Mouse (Mus musculus): ENCODE data around the gene Smok3c. TPM values are rescaled to one million over a fixed set of nuclear protein-coding genes. Genes with fewer than 3 reads are reported as not detected.
A peak's percentile ranks its signal among the peaks of the same experiment; 100 is the strongest.

Gene Smok3c
- polyA plus RNA-seq, 1 experiment from 2014 or later = not detected

DNA sequence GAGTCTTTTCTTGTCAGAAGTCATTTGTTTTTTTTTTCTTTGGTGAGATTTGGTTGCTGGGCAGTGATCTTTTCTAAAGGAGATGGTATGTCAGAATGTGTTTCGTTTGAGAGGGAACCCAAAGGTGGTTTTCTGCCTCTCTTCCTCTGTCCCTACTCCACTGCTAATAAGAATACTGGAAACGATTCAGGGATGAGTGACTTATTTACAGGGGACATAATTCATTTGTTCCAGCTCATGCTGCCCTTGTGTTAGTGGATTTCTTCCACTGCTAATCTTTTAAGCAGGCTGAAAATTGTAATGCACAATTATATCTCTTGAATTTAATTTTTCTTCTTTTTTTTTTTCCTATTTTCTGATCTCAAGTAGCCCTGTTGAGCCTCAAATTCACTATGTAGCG is 33.8 kb downstream of the Smok3c start:
- DNase-seq (ENCODE audit: low spot score) = no peak
- H3K27ac ChIP-seq (ENCODE audit: low read depth, low read length) = no peak overlapping the region
- no peaks in the 10 kb centered on the region; the same call in 1 of the 2 replicates for H3K36me3 ChIP-seq (ENCODE audit: control insufficient read depth, insufficient read depth, low read length)
- H3K9me3 ChIP-seq (ENCODE audit: control insufficient read depth, low read length) = no peaks in the 10 kb centered on the region
- H3K9ac ChIP-seq (ENCODE audit: low read depth, low read length) = no peak overlapping the region
- no peak for ATAC-seq (replicated peaks; ENCODE audit: low FRiP score)
- no peaks in the 10 kb centered on the region for H3K27me3 ChIP-seq (replicated peaks; ENCODE audit: control insufficient read depth, insufficient read depth, low read length)
- H3K4me2 ChIP-seq = peak overlapping the region; percentile 87; the same call in 1 of the 2 replicates
- H3K4me1 ChIP-seq (replicated peaks; ENCODE audit: control insufficient read depth, insufficient read depth, low read length) = peaks cover 9% of the 10 kb centered on the region; the same call in 1 of the 2 replicates
- 89% methylated on average over 3 of the region's 3 CpGs for WGBS
- H3K4me3 ChIP-seq (ENCODE audit: low read depth, low read length) = peak overlapping the region; percentile 95; the same call in 1 of the 2 replicates

DNA sequence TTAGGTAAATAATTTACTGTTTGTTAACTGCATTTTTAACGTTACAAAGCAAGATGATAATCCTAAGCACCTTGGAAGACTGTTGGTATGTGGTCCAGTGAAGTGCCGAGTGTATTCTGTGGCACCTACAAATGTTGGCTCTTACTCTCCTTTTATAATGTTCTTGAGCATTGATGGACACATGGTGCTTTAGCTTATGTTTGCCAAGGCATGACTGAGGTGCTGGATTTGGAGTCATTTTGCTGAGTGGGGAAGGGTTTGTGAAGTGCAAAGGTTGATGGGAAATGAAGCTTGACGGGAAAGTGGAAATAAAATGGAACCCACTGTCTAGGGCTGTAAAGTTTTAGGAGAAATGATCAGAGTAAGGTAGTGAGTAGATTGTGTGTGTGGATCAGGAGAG is 35.4 kb downstream of the Smok3c start:
- WGBS = 83% methylated on average over 3 of the region's 3 CpGs
- H3K36me3 ChIP-seq (ENCODE audit: control insufficient read depth, insufficient read depth, low read length) = peaks cover 6% of the 10 kb centered on the region
- H3K9me3 ChIP-seq (ENCODE audit: control insufficient read depth, low read length) = no peaks in the 10 kb centered on the region
- no peak overlapping the region for H3K9ac ChIP-seq (ENCODE audit: low read depth, low read length)
- H3K27me3 ChIP-seq (replicated peaks; ENCODE audit: control insufficient read depth, insufficient read depth, low read length) = no peaks in the 10 kb centered on the region
- ATAC-seq (replicated peaks; ENCODE audit: low FRiP score) (no peak), DNase-seq (ENCODE audit: low spot score) (no peak)
- peaks cover 9% of the 10 kb centered on the region; the same call in 1 of the 2 replicates for H3K4me1 ChIP-seq (replicated peaks; ENCODE audit: control insufficient read depth, insufficient read depth, low read length)
- H3K4me3 ChIP-seq (ENCODE audit: low read depth, low read length) = no peak overlapping the region
- H3K27ac ChIP-seq (ENCODE audit: low read depth, low read length) = no peak overlapping the region
- H3K4me2 ChIP-seq = no peak overlapping the region

- H3K36me3 ChIP-seq (ENCODE audit: control insufficient read depth, insufficient read depth, low read length) = peaks cover 10% of the 10 kb centered on the region
- no peak for DNase-seq (ENCODE audit: low spot score)
- 80% methylated on average over 6 of the region's 6 CpGs for WGBS
- no peak overlapping the region for H3K4me3 ChIP-seq (ENCODE audit: low read depth, low read length)
- ATAC-seq (replicated peaks; ENCODE audit: low FRiP score) = 0 out of 2 replicates have a peak, but pooled peaks have one; percentile 8
- H3K27me3 ChIP-seq (replicated peaks; ENCODE audit: control insufficient read depth, insufficient read depth, low read length) = no peaks in the 10 kb centered on the region
- peak overlapping the region; percentile 40; the same call in 1 of the 2 replicates for H3K4me2 ChIP-seq
- H3K27ac ChIP-seq (ENCODE audit: low read depth, low read length) = no peak overlapping the region
- H3K9me3 ChIP-seq (ENCODE audit: control insufficient read depth, low read length) = no peaks in the 10 kb centered on the region
- no peak overlapping the region for H3K9ac ChIP-seq (ENCODE audit: low read depth, low read length)
- peaks cover 7% of the 10 kb centered on the region; the same call in 1 of the 2 replicates for H3K4me1 ChIP-seq (replicated peaks; ENCODE audit: control insufficient read depth, insufficient read depth, low read length)
Observed at GRCm38 (mm10) chr5:138089108-138089551, 36.1 kb downstream of the Smok3c start.

- no peak for DNase-seq (ENCODE audit: low spot score)
- Histone ChIP-seq H3K4me3 (ENCODE audit: low read depth, low read length) (no peak overlapping the region), H3K27me3 (replicated peaks; ENCODE audit: control insufficient read depth, insufficient read depth, low read length) (no peaks in the 10 kb centered on the region), H3K4me1 (replicated peaks; ENCODE audit: control insufficient read depth, insufficient read depth, low read length) (peaks cover 5% of the 10 kb centered on the region; the same call in 1 of the 2 replicates), H3K4me2 (no peak overlapping the region), H3K36me3 (ENCODE audit: control insufficient read depth, insufficient read depth, low read length) (peaks cover 18% of the 10 kb centered on the region), H3K27ac (ENCODE audit: low read depth, low read length) (no peak overlapping the region), H3K9ac (ENCODE audit: low read depth, low read length) (no peak overlapping the region), H3K9me3 (ENCODE audit: control insufficient read depth, low read length) (no peaks in the 10 kb centered on the region)
- ATAC-seq (replicated peaks; ENCODE audit: low FRiP score) = no peak
- 79% methylated on average over 3 of the region's 3 CpGs for WGBS
Observed at GRCm38 (mm10) chr5:138090271-138090670, 37.3 kb downstream of the Smok3c start.

DNA sequence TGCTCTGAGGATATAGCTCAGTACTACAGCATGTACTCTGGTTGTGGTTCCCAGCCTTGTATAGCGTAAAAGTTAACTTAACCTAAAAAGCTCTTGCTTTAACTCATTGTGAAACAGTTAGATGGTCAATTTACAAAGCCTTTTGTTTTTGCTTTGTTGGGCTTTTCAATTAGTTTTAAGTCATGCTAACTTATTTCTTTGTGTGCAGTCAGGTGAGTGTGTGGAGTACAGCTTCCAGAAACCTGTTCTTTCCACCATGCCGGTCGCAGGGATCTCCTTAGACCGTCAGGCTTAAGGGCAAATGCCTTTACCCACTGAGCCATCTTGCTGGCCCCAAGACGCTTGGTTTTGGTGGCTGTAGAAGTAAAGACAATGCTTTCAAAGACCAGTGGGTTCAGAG is 37.7 kb downstream of the Smok3c start:
- H3K27me3 ChIP-seq (replicated peaks; ENCODE audit: control insufficient read depth, insufficient read depth, low read length) = no peaks in the 10 kb centered on the region
- ATAC-seq (replicated peaks; ENCODE audit: low FRiP score) (no peak), DNase-seq (ENCODE audit: low spot score) (no peak)
- no peak overlapping the region for H3K9ac ChIP-seq (ENCODE audit: low read depth, low read length)
- 97% methylated on average over 5 of the region's 5 CpGs for WGBS
- peaks cover 18% of the 10 kb centered on the region for H3K36me3 ChIP-seq (ENCODE audit: control insufficient read depth, insufficient read depth, low read length)
- H3K4me3 ChIP-seq (ENCODE audit: low read depth, low read length) = no peak overlapping the region
- H3K4me1 ChIP-seq (replicated peaks; ENCODE audit: control insufficient read depth, insufficient read depth, low read length) = peaks cover 5% of the 10 kb centered on the region; the same call in 1 of the 2 replicates
- no peaks in the 10 kb centered on the region for H3K9me3 ChIP-seq (ENCODE audit: control insufficient read depth, low read length)
- no peak overlapping the region for H3K27ac ChIP-seq (ENCODE audit: low read depth, low read length)
- H3K4me2 ChIP-seq = no peak overlapping the region

GRCm38 (mm10) chr5:138092771-138093170 is 39.8 kb downstream of the Smok3c start:
- WGBS = 95% methylated on average over 4 of the region's 4 CpGs

DNA sequence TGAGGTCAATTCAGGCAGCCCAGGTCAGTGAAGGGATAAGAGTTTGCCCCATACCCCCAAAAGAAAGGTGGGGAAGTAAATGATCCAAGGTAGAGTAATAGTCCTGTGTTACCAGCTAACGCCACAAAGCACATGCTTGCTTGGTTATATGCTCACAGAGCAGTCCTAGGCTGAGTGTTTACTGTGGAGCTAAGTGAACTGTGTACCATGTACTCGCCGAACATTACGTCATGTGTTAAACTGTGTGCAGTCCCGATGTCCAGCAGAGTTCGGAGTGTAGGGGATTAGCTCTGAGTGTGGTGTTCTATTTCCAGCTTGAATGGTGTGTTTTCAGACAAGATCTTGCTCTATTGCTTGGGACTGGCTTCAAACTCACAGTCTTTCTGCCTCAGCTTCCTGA is 41.5 kb downstream of the Smok3c start:
- H3K9ac ChIP-seq (ENCODE audit: low read depth, low read length) = no peak overlapping the region
- H3K4me3 ChIP-seq (ENCODE audit: low read depth, low read length) = no peak overlapping the region
- DNase-seq (ENCODE audit: low spot score) = no peak
- no peaks in the 10 kb centered on the region for H3K4me1 ChIP-seq (replicated peaks; ENCODE audit: control insufficient read depth, insufficient read depth, low read length)
- H3K36me3 ChIP-seq (ENCODE audit: control insufficient read depth, insufficient read depth, low read length) = peaks cover 47% of the 10 kb centered on the region
- no peaks in the 10 kb centered on the region for H3K9me3 ChIP-seq (ENCODE audit: control insufficient read depth, low read length)
- WGBS = 93% methylated on average over 6 of the region's 6 CpGs
- no peaks in the 10 kb centered on the region for H3K27me3 ChIP-seq (replicated peaks; ENCODE audit: control insufficient read depth, insufficient read depth, low read length)
- no peak for ATAC-seq (replicated peaks; ENCODE audit: low FRiP score)
- H3K4me2 ChIP-seq = no peak overlapping the region
- H3K27ac ChIP-seq (ENCODE audit: low read depth, low read length) = no peak overlapping the region

More at GRCm38 (mm10) chr5:138092771-138093170, 39.8 kb downstream of the Smok3c start:
- H3K9ac ChIP-seq (ENCODE audit: low read depth, low read length) = no peak overlapping the region
- H3K4me2 ChIP-seq = no peak overlapping the region
- 0 out of 2 replicates have a peak, but pooled peaks cover 5% of the 10 kb centered on the region for H3K4me1 ChIP-seq (replicated peaks; ENCODE audit: control insufficient read depth, insufficient read depth, low read length)
- ATAC-seq (replicated peaks; ENCODE audit: low FRiP score) (no peak), DNase-seq (ENCODE audit: low spot score) (no peak)
- H3K27me3 ChIP-seq (replicated peaks; ENCODE audit: control insufficient read depth, insufficient read depth, low read length) = no peaks in the 10 kb centered on the region
- H3K4me3 ChIP-seq (ENCODE audit: low read depth, low read length) = no peak overlapping the region
- no peak overlapping the region for H3K27ac ChIP-seq (ENCODE audit: low read depth, low read length)
- peaks cover 32% of the 10 kb centered on the region for H3K36me3 ChIP-seq (ENCODE audit: control insufficient read depth, insufficient read depth, low read length)
- no peaks in the 10 kb centered on the region for H3K9me3 ChIP-seq (ENCODE audit: control insufficient read depth, low read length)

DNA sequence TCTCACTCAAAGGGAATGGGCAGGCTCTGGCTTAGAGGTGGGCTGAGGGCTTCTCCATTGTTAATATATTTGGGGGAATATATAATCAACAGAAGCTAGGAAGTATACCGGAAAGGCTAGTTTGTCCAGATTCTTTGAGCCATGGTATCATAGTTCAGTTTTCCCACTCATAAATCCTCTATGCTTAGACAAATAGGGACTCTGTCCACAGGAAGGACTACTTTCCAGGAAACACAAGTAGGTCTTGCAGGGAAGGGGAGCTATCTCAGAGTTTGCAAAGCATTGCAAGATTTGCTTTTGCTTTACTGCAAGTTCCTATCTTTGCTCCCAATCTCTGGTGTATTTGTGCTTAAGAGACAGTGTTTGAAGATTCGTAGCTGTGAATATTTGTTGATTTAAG is 52.0 kb downstream of the Smok3c start:
- Histone ChIP-seq H3K9me3 (ENCODE audit: control insufficient read depth, low read length) (no peaks in the 10 kb centered on the region), H3K4me3 (ENCODE audit: low read depth, low read length) (no peak overlapping the region), H3K9ac (ENCODE audit: low read depth, low read length) (no peak overlapping the region), H3K4me2 (no peak overlapping the region), H3K4me1 (replicated peaks; ENCODE audit: control insufficient read depth, insufficient read depth, low read length) (no peaks in the 10 kb centered on the region), H3K36me3 (ENCODE audit: control insufficient read depth, insufficient read depth, low read length) (peaks cover 34% of the 10 kb centered on the region), H3K27ac (ENCODE audit: low read depth, low read length) (no peak overlapping the region), H3K27me3 (replicated peaks; ENCODE audit: control insufficient read depth, insufficient read depth, low read length) (no peaks in the 10 kb centered on the region)
- 88% methylated on average over 2 of the region's 2 CpGs for WGBS
- no peak for ATAC-seq (replicated peaks; ENCODE audit: low FRiP score)
- DNase-seq (ENCODE audit: low spot score) = no peak

GRCm38 (mm10) chr5:138107130-138107529 is 54.1 kb downstream of the Smok3c start:
- no peak overlapping the region for H3K4me2 ChIP-seq
- H3K9me3 ChIP-seq (ENCODE audit: control insufficient read depth, low read length) = no peaks in the 10 kb centered on the region
- no peak overlapping the region for H3K4me3 ChIP-seq (ENCODE audit: low read depth, low read length)
- H3K27me3 ChIP-seq (replicated peaks; ENCODE audit: control insufficient read depth, insufficient read depth, low read length) = no peaks in the 10 kb centered on the region
- WGBS = 63% methylated on average over 3 of the region's 3 CpGs
- no peak overlapping the region for H3K9ac ChIP-seq (ENCODE audit: low read depth, low read length)
- H3K36me3 ChIP-seq (ENCODE audit: control insufficient read depth, insufficient read depth, low read length) = peaks cover 16% of the 10 kb centered on the region; the same call in 1 of the 2 replicates
- no peak for DNase-seq (ENCODE audit: low spot score)
- H3K27ac ChIP-seq (ENCODE audit: low read depth, low read length) = no peak overlapping the region
- H3K4me1 ChIP-seq (replicated peaks; ENCODE audit: control insufficient read depth, insufficient read depth, low read length) = no peaks in the 10 kb centered on the region
- no peak for ATAC-seq (replicated peaks; ENCODE audit: low FRiP score)

All from liver, embryonic 11.5 days (tissue).